Mouse (Mus musculus): ENCODE measurements around the gene Hnrnph1.

Gene Hnrnph1

DNA sequence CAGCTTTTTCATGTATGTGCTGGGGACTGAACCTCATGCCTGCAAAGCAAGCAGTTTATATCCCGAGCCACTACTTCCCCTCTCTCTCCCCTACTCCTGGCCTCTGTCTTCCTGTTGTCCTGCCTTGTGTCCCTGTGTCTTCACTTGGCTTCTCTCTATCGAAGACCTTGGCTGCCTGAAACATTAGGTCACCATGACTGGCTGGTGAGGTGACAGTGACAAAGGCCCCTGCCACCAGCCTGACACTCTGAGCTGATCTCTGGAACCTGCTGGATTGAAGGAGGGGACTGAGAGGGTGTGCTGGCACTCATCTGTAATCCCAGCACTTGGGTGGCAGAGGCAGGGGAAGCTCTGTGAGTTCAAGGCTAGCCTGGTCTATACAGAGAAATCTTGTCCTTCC lies 41.1 kb downstream of the Hnrnph1 start:
- ChIA-PET POLR2A (interaction anchor here in 2 of 4 experiments (0.9 to 1.6 kb wide), 6 partner anchors 11 to 41 kb away, joined by 3 to 6 read pairs (median 3); partner anchors contain the start of gene Hnrnph1 (in 1 of the 2)), CTCF (interaction anchor here in 1 of 4 experiments (1.3 kb wide), 1 partner anchor 46 kb away, joined by 3 read pairs; no protein-coding TSS in a partner anchor)

- ChIA-PET CTCF (interaction anchor here in 3 of 4 experiments (0.6 to 2.0 kb wide), 10 partner anchors 17 to 465 kb away, joined by 3 to 10 read pairs (median 4); no protein-coding TSS in a partner anchor), POLR2A (interaction anchor here in 3 of 4 experiments (0.6 to 3.2 kb wide), 61 partner anchors 8 to 1226 kb away, joined by 3 to 61 read pairs (median 5); partner anchors contain the start of genes Mgat4b (in 3 of the 3), Rufy1 (in 3 of the 3), Sqstm1 (in 3 of the 3) and Hnrnph1 (in 2 of the 3))
Observed at GRCm38 (mm10) chr11:50421461-50421860, 44.7 kb downstream of the Hnrnph1 start.

DNA sequence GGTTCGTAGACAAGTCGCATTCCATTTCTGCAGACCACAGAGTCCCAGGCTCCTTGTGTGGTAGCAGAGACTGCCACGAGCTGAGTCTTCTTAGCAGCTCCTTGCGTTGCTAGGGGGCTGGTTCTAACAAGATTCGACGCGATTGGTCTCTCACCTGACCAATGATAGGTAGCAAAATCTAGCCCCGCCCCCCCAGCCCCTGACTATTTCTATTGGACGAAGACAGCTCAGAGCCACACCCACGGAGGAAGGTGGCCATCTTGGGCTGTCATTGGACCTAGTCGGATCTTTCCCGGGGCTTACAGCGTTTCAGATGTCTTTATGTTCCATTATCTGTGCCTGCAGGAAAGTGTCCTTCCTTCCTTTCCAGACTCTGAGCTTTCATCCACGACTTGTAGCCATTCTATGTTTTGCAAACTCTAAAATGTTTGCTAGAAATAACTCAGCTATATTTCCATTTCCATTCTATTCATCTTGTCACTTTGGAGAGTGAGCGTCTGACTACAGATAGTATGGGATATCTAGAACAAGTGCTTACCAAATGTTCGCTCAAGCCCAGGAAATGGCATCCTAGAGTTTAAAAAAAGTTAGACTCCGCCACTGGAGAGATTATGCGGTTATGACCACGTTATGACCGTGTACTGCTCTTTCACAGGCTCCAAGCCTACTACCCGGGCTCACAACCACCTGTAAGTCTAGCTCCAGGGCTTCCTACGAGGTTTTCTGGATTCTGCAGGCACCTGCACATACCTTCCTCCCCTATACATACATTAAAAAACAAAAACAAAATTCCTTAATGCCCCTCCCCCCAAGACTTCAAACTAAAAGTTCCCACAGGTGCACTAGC lies 45.4 kb downstream of the Hnrnph1 start:
- POLR2A ChIA-PET, result interaction anchor here (0.5 to 3.2 kb wide), 67 partner anchors 8 to 1225 kb away, joined by 3 to 61 read pairs (median 5); partner anchors contain the start of genes Mgat4b (in 3 of the 4), Rufy1 (in 3 of the 4), Sqstm1 (in 3 of the 4) and Hnrnph1 (in 2 of the 4)
- CTCF ChIA-PET, result interaction anchor here in 3 of 4 experiments (0.5 to 2.0 kb wide), 12 partner anchors 17 to 466 kb away, joined by 3 to 10 read pairs (median 4); no protein-coding TSS in a partner anchor

GRCm38 (mm10) chr11:50426056-50426455 lies 49.3 kb downstream of the Hnrnph1 start:
- POLR2A ChIA-PET, result interaction anchor here in 2 of 4 experiments (0.5 to 1.8 kb wide), 3 partner anchors 49 to 107 kb away, joined by 3 to 6 read pairs (median 4); partner anchors contain the start of gene Hnrnph1 (in 2 of the 2)
- CTCF ChIA-PET, result interaction anchor here in 1 of 4 experiments (0.5 kb wide), 1 partner anchor 156 kb away, joined by 4 read pairs; no protein-coding TSS in a partner anchor

DNA sequence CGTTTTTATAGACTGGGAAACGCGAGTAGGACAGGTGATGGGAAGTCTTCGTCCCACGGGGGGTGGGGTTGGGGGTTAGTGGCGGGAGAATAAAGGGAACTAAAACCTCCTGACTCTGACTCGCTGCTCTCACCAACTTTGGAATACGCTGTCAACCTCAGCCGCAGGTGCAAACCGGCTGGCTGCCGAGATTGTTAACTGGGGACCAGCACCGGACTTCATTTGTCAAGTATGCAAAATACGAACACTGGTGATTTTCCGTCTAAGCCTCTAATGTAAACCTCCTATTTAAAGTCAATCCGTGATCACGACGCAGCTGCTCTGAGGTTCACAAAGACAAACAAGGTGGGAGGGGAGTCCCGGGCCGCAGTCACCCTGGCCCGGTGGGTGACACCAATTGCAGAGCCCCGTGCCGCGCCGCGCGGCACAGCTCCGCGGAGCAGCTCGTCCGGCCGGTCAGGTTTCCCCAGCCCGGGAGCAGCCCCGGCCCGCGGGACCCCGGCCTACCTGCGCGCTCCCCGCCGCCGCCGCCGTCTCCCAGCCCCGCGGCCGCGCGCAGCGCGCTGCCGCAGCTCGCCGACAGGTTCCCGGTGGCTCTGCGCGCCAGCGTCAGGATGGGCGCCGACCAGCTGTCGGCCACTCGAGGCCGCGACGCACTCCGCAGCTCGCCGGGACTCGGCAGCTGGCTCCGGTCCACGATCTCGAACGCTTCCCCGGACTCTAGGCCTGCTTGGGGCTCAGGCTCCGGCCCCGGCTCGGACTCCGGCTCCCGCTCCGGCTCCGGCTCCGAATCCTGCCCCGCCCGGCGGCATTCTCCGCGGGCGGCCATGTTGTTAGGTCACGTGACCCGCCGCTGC lies 53.7 kb downstream of the Hnrnph1 start, which contains the start of gene Rufy1:
Gene Rufy1, minus strand, starts transcription at position 849 of the 857 bp plus-strand sequence.
- POLR2A ChIA-PET, result interaction anchor here (0.5 to 4.4 kb wide), 47 partner anchors 8 to 484 kb away, joined by 3 to 40 read pairs (median 4); partner anchors contain the start of genes Canx (in 2 of the 4), Hnrnph1 (in 2 of the 4), Mgat4b (in 2 of the 4) and Sqstm1 (in 2 of the 4)

GRCm38 (mm10) chr11:50431134-50432068 lies 54.6 kb downstream of the Hnrnph1 start:
- ChIA-PET POLR2A (interaction anchor here (0.5 to 4.4 kb wide), 41 partner anchors 8 to 448 kb away, joined by 3 to 40 read pairs (median 4); partner anchors contain the start of genes Hnrnph1 (in 3 of the 4), Mgat4b (in 2 of the 4), Sqstm1 (in 2 of the 4) and Adamts2 (in 1 of the 4)), CTCF (interaction anchor here in 2 of 4 experiments (0.8 to 2.2 kb wide), 4 partner anchors 8 to 20 kb away, joined by 3 to 7 read pairs (median 5); no protein-coding TSS in a partner anchor)

More for the DNA sequence above, 53.7 kb downstream of the Hnrnph1 start, which contains the start of gene Rufy1:
- CTCF ChIA-PET, result interaction anchor here (0.5 to 2.2 kb wide), 7 partner anchors 9 to 322 kb away, joined by 3 to 7 read pairs (median 4); no protein-coding TSS in a partner anchor

GRCm38 (mm10) chr11:50432069-50432440 lies 55.3 kb downstream of the Hnrnph1 start:
- ChIA-PET CTCF (interaction anchor here in 2 of 4 experiments (1.0 to 2.2 kb wide), 3 partner anchors 8 to 20 kb away, joined by 3 to 7 read pairs (median 7); no protein-coding TSS in a partner anchor), POLR2A (interaction anchor here in 3 of 4 experiments (0.6 to 4.4 kb wide), 22 partner anchors 7 to 220 kb away, joined by 3 to 27 read pairs (median 4); partner anchors contain the start of genes Hnrnph1 (in 3 of the 3) and Adamts2 (in 1 of the 3))

DNA sequence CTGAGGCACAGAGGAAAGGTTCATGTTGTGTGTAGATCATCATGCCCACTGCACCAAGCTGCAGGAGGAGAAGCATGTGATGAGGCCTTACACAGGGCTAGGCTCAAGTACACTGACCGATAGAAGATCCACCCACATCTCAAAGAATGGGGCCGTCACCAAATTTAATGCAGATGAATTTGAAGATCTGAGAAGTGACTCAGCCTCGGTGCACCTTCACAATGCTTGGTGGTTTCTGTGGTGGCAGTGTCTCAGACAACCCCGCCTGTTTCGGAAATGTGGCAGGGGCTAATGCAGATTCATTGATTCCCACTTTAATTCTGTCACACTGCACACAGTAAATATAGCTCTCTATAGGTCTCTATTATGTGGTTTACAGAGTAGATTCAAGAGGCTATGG lies 56.1 kb downstream of the Hnrnph1 start:
- ChIA-PET POLR2A (interaction anchor here in 2 of 4 experiments (2.2 to 4.1 kb wide), 2 partner anchors 11 to 42 kb away, joined by 6 to 27 read pairs; no protein-coding TSS in a partner anchor), CTCF (no interaction called here)
